Mouse (Mus musculus) T-cell, adult 2 months (primary cell): ENCODE results near the gene Hmgcll1.
"Not testable (repeated sequence)": the region's sequence is repeated elsewhere in the genome, so short reads cannot be mapped to it uniquely, and the experiment has no call there.

Source experiments
- DNase-seq: peaks from one replicate; pipeline ENCODE4 v3.0.0; 2022; ENCODE audit warnings: low spot score

The Hmgcll1 gene

DNA sequence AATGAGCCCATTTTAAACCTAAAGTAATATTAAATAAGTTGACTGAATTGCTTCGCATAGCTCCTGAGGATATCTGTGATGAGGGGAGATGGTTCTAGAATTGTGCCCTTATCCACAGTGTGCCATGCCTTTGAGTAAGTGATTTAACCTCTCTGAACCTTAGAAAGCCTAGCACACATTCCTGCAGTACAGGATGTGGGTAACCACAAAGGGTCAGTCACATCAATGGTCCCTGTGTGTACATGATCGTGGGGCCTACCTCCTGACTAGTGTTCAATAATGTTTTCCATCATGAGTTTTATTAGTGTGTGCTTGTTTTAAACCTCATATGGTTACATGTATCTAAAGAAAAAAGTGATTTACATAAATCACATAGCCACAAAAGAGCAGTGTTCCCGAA lies 46.3 kb downstream of the Hmgcll1 start:
- no peak for DNase-seq

- DNase-seq = no peak
Measured at GRCm38 (mm10) chr9:76061492-76061891, 46.8 kb downstream of the Hmgcll1 start.

DNA sequence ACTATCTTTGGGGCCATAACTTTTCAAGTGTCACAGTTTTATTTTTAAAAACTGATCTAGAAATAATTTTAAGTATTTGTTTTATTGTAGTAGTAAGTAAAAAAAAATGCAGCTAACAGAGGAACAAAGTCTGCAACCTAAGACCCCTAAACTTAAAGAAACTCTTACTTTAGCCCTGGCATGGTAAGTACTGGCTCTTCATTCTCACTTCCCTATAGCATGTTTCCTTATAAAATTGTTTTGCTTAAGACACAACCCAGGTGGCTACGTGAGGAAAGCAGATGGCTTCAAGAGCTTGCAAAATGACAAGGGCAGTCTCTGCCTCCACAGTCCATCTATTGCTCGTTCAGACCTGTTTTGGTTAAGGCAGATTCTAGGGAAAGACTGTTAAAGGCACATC lies 49.5 kb downstream of the Hmgcll1 start:
- no peak for DNase-seq

- no peak for DNase-seq
Measured at GRCm38 (mm10) chr9:76091561-76091960, 76.9 kb downstream of the Hmgcll1 start.

- DNase-seq = no peak
Measured at GRCm38 (mm10) chr9:76097221-76097620, 82.6 kb downstream of the Hmgcll1 start.

- no peak for DNase-seq
Measured at GRCm38 (mm10) chr9:76099981-76100380, 85.3 kb downstream of the Hmgcll1 start.

GRCm38 (mm10) chr9:76104416-76104815 lies 89.8 kb downstream of the Hmgcll1 start:
- DNase-seq = not testable (repeated sequence)

DNA sequence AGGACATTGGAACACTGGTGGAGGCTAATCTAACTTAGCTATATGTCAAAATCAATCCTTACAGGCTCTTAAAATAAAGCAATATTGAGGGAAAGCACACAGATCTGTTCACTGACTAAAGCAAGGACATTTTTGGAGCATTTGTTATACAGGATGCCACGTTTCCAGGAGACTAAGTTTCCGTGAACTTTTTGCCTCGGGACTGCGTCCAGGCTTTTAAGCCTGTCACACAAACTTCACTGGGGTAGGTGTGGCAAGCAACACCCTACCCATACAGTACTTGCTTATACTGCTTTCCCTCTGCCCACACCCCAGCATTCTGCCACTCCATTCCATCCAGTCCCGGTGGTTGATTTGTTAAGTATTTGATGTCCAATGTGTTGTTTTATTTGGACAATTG lies 90.2 kb downstream of the Hmgcll1 start:
- DNase-seq = no peak

- not testable (repeated sequence) for DNase-seq
Measured at GRCm38 (mm10) chr9:76122888-76123287, 108.2 kb downstream of the Hmgcll1 start.

DNA sequence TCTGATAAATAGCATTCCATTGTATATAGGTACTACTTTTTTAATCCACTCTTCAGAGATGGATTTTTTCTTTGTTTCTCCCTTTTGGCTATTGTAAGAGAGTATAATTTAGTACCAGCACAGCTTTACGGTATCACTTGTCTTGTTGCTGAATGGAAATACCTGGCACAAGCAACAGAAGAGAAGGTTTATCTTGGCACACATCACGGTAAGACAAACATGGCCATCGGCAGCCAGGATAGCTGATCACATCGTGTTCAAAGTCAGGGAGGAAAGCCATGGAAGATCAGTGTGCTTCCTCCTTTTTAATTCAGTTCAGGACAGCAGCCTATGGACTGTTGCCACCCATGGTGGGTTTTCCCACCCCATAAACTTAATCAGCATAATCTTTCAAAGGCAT lies 109.6 kb downstream of the Hmgcll1 start:
- DNase-seq = no peak

DNA sequence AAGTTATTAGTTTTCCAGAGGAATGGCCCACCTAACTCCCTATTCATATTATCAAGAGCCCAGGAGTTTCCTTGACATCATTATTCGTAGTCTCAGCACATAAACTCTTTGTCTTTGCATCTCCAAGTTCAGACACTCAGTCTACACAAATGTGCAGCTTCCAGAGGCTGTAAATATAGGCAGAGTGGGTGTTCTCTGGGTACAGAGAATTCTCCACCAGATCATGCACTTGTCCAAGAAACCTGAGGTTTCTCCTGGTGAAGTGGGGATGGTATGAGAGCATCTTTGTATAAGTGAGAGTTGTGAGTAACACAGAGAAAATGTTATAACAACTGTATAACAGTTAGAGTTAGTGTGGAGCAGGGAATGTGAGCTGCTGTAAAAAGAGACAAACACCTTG lies 114.7 kb downstream of the Hmgcll1 start:
- DNase-seq = no peak

DNA sequence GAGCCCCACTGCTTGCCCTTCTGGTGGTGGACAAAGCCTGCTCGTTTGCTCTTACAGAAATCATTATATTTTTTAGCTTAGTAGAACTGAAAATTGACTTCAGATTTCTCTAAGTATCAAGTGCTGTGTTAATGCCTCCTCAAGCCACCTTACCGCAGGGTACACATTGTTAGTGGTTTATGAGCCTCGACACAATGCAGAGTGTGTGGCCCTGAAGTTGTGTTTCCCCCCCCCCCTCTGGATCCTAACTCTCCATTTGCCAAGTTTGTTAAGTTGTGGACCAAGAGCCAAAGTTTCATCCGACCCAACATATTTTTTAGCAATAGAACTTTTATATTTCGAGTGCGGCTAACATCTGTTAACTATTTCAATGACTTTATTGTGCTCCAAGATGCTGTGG lies 119.4 kb downstream of the Hmgcll1 start:
- no peak for DNase-seq

- no peak for DNase-seq
Measured at GRCm38 (mm10) chr9:76138378-76139109, 123.9 kb downstream of the Hmgcll1 start.

GRCm38 (mm10) chr9:76145593-76145992 lies 130.9 kb downstream of the Hmgcll1 start:
- no peak for DNase-seq

- no peak for DNase-seq
Measured at GRCm38 (mm10) chr9:76162446-76162845, 147.8 kb downstream of the Hmgcll1 start.

GRCm38 (mm10) chr9:76168355-76168754 lies 153.7 kb downstream of the Hmgcll1 start:
- no peak for DNase-seq

GRCm38 (mm10) chr9:76172686-76173295 lies 158.1 kb downstream of the Hmgcll1 start:
- no peak for DNase-seq

DNA sequence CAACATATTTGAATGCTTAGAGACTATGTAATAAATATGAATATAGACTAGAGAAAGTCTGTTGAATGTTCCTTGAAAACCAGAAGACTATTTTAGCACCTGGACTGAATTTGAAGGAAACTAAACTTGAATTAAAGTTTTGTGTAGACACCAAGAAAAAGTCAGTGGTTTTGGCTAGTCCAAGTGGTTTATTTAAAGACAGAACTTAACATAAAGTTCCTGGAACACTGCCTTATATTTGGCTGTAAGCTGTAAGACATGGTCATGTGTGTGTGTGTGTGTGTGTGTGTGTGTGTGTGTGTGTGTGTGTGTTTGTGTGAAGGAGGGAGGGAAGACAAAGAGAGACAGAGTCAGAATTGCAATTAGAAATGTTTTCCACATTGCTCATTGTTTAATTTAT lies 164.6 kb downstream of the Hmgcll1 start:
- DNase-seq = no peak
